Mouse (Mus musculus) CD4-positive, CD25-positive, alpha-beta regulatory T cell, adult 2 months (primary cell): ENCODE measurements at regions not wholly inside any gene's neighbourhood (a gene's known extent, or its start where the extent isn't known, plus 50 kb on each side); places are given as distances from the start of the nearest gene placed in this dataset.

ENCODE experiments used
- DNase-seq: peaks from one replicate; pipeline ENCODE4 v3.0.0-alpha.2; 2012; ENCODE audit warnings: low read depth, low spot score

DNA sequence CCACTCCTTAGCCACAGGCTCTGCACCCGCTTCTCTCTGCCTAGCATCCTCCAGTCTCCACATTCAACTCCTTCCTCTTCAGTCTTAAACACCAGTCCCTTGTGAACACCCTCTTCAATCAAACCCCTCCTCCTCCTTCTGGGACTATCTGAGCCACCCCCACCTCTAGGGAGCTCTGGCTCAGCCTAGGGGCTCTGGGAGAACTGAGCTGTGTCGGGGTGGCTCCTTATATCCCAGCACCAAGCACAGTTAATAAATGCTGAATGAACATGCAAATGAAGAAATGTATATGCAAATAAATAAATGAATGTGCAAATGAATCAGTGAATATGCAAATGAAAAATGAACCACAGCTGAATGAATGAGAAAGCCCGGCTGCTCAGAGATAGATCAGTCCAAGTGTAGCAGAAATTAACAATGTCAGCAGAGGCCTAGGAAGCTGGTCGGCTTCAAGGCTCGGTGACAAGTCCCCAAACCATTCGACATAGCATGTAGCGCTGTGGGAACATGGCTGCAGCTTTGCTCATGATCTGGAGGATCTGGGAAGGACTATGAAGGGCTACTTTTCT lies 67.1 kb upstream of the Tnrc6c start:
- DNase-seq = no peak

DNA sequence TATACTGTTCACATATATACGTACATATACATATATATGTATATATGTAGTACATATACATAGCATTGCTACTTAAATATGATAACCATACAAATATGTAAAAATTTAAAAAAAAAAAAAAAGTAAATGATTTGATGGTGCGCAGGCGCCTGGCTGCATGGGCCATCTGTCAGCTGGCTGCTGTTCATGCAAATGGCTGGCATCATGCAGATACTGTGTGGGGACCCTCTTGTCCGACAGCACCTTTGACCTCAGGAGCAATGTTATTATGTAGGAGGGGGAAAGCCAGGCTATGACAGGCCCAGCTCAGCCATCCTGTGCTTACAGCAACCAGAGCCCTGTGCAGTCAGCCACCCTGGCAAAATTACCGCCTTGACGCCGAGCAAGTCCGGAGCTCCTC lies 65.1 kb upstream of the Tnrc6c start:
- no peak for DNase-seq

DNA sequence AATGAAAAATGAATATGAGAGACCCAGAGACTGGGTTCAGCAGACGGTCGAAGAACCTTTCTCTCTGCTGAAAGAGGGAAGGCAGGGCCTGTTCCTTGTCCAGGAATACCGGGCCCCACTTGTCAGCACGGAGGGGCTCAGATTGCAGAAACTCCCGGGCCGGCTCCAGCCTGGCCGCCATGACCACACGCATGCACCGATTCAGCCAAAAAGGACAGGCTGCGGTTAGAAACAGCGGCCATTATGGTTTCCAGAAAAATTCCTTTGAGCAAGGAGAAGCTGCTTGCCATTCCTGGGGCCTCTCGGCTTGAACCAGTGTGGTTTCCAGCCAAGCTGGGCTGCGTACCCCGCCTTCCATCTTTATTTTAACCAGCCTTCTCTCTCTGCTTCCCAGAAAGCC lies 64.7 kb upstream of the Tnrc6c start:
- DNase-seq = no peak

DNA sequence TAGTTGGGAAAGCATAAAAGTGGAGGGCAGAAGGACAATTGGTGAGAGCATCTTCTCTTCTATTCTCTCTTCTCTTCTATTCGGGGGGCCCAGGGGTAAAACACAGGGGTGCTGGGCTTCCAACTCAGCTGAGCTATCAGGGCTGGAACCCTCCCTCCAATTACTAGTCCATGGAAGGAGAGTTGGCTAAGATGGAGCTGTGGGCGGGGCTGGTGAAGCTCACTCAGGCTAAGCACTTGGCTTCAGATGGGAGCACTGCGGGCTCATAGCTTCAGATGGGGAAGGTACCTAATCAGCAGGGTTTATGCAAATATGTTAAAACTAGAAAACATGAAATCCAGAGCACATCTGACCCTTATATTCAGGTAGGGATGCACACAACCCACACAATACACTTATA lies 61.5 kb upstream of the Tnrc6c start:
- no peak for DNase-seq

DNA sequence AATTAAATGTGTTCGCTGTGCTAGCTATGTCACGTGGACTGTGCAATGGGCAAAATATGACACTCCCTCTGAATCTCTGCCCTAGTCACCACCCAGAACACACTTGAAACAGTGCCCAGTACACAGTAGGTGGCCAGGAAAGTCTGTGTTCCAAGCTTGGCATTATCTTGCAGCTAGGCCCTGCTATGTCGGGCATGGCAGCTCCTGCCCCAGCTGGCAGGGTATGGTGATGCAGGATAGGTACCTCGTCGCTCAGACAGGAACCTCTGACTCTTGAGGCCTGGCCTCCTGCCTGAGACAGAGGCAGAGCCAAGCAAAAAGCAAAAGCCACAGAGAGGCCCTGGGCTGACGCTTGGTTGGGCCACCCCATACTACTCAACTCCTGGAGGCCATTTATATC lies 57.9 kb upstream of the Tnrc6c start:
- DNase-seq = no peak

DNA sequence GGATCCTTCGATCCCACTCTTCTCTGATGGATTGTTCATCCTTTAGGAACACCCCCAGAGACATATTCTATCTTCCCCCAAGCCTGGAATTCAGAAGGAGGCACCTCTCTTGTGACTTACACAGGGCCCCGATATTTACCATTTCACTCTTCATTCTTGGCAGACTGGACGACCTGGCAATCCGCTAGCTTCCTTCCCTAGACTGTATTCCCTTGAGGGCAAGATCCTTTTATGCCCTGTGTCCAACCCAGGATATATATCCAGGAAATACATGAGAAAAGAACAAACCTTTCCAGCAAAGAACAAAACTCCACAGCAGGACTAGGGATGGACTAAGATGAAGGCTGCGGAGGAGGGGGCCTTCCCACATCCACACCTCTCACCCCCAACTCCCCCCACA lies 56.3 kb upstream of the Tnrc6c start:
- DNase-seq = no peak

DNA sequence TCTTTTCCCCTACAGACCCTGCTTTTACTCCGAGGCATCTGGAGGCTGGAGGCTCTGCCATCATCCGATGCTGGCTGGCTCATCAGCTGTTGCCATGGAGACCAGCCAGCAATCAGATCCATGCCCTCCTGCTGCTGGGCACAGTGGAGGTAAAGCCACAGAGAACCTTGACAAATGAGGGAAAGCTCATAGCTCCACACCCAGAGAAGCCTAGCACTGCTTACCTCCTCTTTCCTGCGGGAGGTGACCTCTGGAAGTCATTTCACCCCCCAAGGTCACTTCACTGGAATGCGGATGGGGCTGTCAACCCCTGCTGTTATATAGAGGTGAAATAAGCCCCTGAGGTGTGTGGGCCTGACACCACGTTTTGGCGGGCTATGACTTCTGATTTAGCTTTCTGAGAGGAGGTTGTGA lies 55.9 kb upstream of the Tnrc6c start:
- DNase-seq = peak; percentile 10

DNA sequence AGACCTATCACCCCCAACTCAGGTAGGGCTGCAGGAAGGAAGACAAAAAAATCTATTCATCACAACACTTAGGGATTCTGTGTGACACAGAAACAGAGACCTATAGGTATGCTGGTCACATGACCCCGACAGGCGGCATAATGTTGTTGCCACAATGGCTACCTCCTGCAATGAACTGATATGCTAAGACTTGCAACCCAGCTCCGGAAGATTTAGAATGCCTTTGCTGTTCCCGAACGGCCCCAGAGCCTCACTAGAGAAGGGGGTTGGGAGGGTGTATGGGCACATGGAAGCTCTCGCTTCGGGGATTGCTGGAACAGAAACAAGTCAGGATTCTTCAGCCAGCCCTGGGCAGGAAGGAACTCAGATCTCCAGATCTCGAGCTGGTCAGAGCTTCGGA lies 55.5 kb upstream of the Tnrc6c start:
- peak; percentile 67 for DNase-seq

DNA sequence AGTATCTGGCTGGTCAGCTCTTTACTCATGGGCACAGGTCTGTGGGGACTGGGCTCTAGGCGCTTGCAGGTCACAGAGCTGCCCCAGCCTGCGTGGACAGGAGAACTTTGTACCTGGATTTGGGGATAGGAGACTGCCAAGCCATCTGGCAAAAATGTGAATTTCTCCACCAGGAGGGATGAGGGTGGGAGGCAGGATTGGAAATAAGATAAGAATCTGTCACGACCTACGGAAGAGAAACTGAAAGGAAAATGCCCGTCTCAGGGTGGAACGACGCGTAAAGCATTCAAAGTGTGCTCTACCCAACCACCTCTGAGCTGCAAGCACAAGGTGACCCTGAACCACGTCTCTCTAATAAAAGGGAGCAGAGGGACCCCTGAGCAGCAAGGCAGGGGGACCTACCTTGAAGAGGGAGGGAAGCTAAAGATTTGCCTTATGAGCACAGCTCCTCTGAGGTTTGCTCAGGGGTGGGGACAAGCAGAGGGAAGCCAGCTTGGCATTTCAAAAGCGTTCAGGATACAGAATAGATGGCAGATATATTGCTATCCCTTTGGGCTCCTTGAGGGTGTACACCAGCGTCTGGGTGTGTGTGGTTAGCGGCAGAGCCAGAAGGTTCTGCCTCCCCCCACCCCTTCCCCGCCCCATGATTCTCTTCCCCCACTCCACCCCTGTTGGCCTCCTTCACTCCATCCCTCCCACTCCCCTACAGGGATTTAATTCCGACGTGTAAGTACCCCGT lies 54.9 kb upstream of the Tnrc6c start:
- peak; percentile 69 for DNase-seq

DNA sequence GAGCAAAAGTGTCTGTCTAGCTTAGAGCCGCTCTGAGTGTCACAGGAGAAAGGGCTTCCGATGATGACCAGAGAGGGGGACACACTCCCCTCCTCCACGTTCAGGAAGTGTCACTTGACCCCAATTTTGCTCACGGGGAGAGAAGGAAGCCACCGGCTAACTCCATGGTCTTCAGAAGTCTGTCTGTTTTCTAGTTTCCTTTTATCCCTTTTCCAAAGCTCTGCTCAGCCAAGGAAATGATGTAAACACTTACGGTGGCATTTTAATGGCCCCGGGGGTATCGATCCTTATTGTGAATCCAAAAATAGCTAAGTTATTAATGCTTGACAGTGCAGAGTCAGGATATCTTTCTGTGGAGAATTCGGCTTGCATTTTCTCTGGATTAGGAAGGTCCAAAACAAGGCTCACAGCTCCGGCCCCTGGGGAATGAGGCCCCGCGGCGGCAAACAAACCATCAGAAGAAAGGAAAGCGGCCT lies 54.3 kb upstream of the Tnrc6c start:
- DNase-seq = no peak

DNA sequence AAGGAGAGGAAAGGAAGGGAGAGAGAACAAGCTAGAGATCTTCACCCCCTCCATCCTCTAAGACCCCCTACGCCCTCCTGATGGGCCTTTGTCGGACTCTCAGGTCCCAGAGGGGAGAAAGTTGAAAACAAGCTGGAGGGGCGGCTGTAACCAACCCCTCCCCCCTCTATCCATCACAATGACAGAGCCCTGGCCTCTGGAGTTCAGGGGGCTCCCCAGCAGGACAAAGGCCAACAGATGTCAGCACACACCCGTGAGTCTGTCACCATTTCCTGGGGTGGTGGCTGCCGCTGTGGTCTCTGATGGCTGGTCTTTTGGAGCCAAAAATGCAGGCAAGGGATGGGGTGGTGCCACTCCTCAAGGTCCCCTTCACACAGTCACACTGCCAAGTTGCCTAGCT lies 52.9 kb upstream of the Tnrc6c start:
- DNase-seq = no peak

DNA sequence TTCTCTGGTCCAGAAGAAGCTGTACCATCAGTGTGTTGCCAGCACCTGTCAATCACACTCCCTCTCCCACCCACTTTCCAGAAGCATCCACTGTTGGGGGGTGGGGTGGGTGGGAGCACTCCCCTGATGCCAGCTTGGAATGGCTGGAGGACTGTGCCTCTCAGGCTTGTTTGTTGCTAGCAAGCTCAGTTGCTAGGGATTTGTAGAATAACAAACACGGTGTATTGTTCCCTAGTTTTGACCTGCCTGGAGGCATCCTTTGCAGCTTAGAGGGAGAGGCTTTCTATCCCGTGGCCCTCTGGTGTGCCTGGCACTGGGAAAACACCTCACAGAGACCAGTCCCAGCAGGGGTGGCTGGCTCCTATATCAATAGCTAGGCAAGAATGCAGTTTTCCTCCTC lies 50.1 kb upstream of the Tnrc6c start:
- no peak for DNase-seq
